Mouse (Mus musculus) adrenal gland, adult 18-20 months (tissue): ENCODE measurements at regions not wholly inside any gene's neighbourhood (a gene's known extent, or its start where the extent isn't known, plus 50 kb on each side); places are given as distances from the start of the nearest gene placed in this dataset.

Experiments
- DNase-seq, 2 experiments: peaks; one replicate each; pipeline ENCODE4 v3.0.0; 2021 to 2022; ENCODE audit warnings: low spot score in 2 of 2

DNA sequence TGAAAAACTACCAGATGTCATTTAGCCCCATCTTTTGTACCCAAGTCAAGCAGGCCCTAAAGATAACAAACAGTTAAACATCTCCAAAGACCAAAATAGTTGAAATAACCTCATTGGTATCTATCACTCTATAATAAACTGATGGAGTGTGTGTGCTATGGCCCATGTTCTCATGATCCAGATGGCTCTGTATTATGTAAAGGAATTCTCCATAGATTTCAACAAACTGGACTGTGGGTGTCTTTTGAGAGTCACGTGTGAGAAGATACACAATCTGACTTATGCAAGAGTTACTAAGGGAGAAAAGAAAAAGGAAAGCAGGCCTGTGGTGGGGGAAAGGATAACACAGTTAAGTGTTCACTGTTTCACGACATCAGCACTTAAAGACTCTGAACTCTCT lies 164.8 kb upstream of the Paip1 start:
- DNase-seq, result no peak

DNA sequence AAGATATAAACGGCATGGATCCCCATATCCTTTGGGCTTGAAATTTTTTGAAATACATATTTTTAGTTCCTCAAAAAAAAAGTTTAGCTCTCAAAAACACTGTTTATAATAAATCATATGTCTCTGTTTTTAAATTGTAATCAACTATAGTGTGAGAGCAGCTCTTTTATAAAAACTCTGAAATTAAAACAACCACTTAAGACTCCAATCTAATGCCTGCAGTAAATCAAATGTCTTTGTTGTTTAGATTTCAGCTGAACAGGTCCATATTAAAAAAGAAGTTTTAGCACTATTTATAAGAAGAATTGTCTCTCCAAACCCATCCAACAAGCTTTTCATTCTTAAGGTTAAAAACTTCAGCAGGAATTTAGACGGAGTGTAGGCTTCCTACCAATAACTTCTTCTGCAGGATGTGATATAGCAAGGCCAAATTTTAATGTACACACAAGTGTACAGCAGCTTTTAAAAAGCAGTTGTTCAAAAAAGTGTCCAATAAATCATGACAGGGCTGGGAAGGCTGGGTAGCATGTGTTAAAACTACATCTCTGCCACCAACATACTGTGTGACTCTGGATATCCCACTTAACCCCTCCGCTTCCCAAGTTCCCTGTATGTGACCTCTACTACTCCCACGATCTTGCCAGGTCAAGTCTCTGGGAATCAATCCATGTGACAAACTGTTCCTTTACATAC lies 160.6 kb upstream of the Paip1 start:
- DNase-seq, result no peak

DNA sequence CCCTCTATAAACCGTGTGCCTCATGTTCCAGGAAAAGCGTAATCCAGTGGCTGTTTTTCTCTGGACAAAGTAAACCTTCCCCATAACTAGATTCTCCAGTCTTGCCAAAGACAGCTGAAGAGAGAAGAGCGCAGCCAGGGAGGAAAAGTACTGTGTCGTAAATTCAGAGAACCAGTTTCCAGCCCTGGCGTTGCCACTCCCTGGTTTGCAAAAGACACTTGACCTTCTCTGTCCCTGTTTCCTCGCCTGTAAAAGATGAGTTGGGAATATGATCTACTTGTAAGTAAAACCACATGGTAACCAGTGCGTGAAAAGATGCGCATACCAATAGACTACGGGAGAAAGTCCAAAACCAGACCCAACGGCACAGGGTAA lies 160.1 kb upstream of the Paip1 start:
- DNase-seq, result no peak

DNA sequence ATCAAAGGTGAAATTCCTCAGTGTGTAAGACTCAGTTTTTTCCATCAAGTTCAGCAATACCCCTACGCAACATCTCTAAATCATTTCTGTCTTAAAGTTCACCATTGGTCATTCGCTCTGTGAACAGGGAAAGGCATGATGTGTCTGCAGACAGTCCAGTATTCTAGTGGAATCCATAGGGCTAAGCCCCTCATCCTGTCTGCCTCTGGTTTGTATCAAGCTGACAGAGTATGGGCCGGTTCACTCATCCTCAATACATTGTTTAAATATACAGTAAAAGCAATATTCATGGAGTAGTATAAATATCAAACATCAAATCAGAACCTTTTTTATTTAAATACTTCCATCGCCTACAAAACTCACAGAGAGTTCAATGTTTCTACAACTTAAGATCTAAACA lies 152.9 kb upstream of the Paip1 start:
- no peak for DNase-seq

DNA sequence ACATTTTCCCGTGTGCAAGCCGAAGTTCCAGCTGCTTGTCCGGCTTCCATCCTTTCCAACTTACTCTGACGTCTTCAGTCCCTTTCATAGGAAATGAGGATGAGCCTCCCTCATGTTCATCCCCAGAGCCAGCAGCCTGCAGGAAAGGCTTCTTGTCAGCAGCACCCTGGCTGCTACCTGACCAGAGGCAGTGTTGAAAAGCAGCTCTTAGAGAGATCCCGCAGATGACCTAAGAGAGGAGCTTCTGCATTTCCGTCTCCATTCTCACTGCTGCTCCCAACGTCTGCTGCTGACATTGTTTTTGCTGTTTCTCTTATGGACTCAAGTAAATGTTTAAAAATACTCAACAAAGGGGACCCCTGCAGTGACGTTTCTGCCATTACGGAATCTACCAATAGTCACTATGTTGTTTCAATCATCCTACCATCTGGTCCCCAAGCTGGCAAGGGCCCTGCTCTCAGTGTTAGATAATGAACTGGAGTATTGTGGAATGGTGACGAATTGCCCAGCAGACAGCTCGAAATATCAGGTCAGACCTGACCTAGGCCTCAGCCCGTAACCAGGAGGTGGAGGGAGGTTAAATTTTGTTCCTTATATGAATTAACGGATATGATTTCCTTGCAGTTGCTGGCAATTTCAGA lies 151.0 kb upstream of the Paip1 start:
- DNase-seq, result no peak

DNA sequence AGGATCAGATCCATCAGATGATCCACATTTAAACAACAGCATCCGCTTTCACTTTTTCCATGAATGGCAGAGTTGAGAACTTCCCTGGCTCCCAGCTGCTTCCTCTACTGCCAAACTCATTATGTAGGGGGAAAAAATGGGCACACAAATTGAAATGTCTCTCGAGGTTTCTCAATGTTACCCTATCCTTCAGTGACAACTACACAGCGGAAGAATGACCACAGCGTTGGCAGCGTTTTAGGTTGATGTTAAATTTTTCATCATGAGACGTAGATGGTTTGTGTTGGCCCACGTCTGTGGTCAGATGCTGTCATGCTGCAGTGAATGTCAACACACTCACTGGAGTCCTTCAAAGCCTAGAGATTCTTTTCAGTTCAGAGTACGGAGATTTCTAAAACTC lies 149.0 kb upstream of the Paip1 start:
- no peak for DNase-seq

DNA sequence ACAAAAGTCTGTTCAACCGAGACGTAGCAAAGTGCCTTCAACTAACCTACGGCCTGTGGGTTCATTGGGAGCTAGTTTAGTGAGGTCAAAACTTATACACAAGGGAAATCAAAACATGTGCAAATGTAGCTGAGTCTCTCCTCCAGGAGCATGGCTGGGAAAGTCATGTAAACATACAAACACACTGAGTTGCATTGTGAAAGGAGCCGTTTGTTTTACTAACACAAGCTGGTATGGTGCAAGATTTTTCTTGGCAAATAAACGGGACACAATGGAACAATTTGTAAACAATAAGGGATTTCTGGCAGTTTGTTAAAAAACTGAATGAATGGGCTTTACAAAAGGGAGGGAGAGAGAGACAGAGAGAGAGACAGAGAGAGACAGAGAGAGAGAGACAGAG lies 147.8 kb upstream of the Paip1 start:
- DNase-seq, result no peak

DNA sequence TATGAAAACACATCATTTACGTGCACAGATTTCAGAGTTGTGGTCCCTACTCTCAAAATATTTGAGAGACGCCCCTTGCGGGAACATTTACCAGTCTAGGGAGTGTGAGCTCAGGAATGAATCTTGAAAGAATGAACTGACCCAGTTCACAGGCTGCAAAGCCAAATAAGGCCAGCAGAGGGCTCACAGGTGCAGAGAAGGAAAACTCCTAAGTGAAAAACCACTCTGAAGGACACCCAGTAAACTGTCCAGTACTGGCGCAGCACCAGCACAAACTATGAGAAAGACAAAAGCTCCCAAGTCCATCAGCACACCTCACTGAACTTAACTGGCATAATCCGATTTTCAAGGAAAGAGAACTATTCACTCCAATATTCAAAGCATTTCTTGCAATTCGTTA lies 145.0 kb upstream of the Paip1 start:
- DNase-seq, result peak; percentile 63 to 64

DNA sequence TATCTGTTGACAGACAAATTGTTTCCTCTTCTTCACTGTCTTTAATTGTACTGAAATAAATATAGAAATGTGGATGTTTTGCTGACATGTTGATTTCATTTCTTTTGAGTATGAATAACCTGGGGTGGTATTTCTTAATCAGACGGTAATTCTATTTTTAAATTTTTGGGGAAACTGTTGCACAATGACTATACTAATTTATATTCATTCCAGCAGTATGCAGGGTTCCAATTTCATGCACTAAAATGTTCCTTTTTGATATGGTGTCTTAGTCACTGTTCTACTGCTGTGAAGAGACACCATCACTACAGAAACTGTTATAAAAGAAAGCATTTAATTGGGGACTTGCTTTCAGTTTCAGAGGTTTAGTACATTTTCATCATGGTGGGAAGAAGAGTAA lies 119.2 kb upstream of the Paip1 start:
- no peak for DNase-seq

DNA sequence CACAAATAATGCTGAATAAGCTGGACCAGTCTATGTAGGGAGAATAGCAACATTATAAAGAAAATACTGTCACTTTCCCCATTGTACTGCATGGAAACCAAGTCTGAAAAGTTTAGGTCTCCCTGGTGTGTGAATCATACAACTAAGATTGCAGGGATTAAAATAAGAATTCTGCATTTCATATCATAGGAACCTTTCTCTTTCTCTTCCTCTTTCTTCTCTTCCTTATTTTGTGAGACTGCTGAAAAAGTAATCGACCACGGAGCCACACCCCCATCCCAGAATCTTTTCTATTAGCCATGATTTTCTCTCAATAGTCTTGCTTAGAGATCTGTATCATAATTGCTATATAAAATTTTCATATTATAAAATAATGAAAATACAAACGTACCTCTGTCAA lies 118.4 kb upstream of the Paip1 start:
- DNase-seq, result no peak

DNA sequence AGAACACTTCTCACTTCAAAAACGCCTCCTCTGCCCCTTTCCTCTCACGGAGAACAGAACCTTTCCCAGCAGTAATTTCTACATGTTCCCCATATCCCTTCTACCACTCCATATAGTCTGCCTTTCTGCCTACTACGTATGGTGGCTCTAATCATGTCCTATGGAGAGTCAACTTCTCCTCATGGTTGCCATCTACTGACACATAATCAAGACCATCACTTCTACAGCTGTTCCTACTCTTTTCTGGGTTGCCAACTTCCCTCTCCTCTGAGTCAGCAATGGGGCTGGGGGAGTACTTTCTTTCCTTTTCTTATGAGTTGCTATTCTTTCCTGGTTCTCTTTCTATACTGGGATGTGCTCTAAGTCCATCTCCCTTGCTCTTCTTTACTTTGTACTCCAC lies 114.0 kb upstream of the Paip1 start:
- DNase-seq, result no peak

DNA sequence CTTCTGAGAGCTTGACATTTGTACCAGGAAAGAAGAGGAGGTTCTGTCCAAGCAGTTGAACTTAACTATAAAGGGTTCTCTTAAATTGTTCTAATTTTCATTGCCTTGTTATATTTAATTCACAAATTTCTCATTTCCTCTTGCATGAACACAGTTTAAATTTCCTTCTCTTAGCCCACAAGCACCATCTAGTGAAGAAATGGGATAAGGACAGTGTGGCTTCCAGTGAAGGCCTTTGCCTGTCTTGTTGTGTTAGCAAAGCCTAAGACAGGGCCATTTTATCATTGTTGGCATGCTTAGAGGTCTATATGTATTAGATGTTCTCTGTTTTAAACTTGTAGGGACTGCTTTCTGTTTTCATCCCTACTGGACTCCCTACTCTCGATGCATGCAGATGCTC lies 110.0 kb upstream of the Paip1 start:
- DNase-seq, result no peak

DNA sequence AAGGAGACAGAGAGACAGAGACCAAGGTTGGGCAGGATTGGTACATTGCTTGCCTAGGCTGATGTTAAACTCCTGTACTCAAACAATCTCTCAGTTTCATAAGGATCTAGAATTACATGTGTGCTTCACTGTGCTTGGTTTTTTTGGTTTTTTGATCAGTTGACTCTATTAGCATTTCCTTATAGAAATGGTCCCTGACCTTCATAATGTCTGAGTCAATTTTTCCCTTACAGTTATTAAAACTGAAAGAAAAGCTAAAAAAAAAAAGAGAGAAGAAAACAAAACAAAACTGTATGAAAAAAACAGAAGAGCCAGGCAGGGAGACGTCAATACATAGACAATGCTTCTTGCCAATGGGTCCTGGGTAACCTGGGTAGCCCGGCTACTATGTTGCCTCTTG lies 102.9 kb upstream of the Paip1 start:
- no peak for DNase-seq

DNA sequence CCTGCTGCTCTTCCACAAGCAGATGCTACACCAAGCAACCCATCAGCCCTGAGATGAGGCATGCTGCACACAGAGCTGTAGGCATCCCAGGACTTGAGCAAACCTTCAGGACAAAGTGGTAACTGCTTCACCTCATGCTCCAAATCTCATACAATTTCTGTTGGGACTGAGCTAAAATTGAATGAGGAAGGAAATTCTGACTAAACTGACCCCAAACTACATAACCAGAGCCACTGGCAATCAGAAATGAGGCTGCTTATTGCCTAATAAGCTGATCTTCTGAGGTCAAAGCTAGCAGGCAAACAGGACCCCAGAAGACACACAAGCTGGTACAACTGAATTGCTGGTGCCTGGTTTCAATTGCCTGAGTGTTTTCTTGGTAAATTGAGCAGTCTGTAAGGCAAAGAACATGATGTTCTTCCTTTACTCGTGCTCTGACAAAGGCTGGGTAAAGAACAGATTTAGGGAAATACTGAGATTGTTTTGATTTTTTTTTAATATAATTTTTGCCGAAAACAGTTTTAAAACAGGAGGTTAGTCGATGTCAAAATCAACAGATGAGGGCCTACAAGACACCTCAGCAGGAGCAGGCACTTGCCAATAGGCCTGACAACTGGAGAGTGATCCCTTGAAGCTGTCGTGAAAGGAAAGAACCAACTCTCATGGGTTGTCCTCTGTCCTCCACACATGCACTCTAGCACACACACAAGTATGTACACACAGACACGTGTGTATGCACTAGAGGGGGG lies 101.3 kb upstream of the Paip1 start:
- no peak for DNase-seq

DNA sequence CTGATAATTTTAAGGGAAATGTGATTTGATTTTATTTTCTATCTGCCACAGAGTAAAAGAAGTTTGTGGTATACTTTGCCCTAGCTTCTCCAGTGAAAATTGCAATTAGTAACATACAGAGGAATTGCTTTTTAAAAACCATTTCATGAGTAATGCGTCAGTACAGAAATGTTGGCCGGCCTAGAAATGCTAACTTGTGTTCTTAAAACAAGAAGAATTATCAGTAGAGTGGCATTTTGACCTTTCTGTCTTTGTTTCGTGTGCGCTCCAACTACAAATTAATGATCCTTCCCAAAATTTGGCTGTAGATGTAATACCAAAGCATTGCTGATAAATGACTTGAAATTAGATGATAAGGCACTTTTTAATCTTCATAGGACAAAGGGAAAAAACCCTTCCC lies 99.7 kb upstream of the Paip1 start:
- DNase-seq, result no peak

DNA sequence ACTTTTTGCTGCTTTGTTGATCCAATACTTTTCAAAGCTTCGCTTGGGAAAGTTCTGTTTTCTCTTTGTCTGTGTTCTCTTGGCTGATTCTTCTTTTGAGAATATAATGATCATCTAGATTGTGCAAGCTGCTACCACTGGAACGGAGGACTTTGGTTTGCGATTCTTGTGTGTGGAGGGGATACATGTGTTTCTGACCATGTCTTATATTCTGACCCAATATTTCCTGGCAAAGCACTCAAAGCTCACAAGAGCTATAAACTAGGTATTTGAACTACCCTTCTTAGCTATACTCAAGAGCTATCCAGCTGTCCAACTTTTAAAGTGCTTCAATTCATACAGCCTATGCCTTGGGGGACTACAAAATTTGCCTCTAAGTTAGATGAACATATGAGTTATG lies 96.6 kb upstream of the Paip1 start:
- no peak for DNase-seq

DNA sequence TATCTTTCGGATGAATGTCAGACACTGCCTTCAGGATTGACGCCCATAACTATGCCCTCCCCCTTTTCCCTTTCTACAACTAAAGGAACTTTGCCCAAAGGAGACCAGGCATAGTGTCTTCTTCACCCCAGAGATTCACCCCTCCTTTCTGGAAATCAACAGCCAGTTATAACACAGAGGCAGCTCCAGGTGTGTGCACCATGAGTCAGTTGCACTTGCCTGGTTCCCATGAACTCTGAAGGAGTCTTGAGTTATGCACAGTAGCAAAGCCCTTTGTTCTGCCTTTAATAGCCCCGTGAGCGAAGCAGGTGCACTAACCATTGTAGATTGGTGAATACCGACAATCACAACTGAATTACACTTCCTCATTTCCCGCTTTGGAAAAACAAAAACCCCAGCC lies 94.5 kb upstream of the Paip1 start:
- no peak for DNase-seq

DNA sequence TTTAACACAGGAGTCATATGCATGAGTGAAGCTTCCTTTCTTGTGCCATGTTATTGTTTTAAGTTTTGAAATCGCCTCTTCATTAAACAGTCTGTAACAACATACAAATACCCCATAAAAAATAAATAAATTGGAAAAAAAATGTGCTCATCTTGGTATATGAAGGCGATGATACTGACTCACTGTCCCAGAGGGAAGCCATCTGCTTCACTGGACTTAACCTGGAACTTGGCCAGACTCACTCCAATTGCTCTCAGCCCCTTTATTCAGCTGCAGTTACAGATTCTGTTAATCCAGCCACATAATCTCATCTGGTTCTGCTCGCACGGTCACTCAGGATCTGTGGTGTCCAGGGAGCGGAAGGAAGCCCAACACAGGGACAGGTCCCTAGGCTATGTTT lies 90.5 kb upstream of the Paip1 start:
- DNase-seq, result no peak

DNA sequence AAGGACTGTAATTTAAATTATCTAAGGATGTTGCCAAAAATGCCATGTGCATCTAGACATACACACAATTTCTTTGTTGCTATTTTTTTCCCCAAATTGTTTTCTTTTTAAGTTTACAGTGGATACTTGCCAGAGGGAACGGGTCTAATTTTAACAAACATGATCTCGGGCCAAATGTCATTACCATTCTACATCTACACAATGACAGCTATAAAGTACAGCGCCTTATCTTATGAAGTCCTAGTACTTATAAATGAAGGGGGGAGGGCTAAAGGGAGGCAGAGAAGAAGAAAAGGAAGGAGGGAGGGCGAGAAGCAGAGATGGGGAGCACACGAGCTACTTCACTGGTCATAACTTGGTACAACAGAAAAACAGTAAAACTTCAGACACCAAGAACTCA lies 89.4 kb upstream of the Paip1 start:
- no peak for DNase-seq

DNA sequence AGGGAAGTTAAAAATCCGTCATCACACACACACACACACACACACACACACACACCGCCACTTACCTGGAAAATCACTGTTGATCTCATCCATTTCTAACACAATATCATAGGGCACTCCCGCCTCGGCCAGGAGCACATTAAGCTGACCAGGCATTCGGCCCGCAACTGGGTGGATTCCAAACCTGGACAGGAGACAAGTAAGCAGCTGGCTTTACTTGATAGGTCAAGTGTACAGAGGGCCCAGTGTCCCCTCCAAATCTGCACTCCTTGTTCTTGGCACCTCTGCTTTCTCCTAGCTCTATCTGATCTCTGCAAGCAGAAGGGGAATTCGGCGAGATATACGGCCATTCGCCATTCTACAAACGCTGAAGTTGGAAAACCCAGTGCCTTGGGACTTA lies 88.6 kb upstream of the Paip1 start:
- no peak for DNase-seq

DNA sequence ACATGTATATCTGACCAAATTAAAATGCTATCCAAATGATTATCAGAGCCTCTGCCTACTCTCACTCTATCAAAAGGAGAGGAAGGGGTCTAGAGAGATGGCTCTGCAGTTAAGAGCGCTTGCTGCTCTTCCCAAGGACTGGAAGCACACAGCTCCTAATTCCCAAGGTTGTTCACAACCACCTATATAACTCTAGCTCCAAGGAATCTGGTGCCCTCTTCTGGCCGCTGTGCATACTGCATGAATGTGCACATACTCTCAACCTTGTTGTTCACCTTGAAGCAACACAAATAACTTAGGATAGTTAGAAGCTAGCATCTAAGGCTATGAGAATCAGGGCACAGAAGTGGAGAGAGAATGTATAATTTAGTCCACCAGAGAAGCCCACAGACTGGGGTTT lies 86.6 kb upstream of the Paip1 start:
- peak in 1 of 2 experiments; percentile 11 for DNase-seq

DNA sequence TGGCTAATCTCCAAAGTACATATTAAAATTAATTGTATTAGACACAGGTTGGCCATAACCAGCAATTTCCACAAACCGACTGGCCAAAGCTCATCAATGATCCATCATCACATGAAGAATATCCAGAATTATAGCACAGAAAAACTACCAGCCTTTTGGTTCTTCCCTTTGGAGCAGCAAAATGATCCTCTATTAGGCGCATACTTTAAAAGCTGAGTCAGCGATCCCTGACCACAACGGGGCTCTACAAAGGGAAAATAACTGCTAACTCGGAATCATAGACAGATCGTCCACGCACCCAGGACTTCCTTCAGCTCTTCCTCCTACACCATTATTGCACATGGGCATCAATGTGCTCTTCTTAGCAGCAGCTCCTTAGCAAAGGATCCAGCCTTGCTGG lies 85.6 kb upstream of the Paip1 start:
- DNase-seq, result no peak

DNA sequence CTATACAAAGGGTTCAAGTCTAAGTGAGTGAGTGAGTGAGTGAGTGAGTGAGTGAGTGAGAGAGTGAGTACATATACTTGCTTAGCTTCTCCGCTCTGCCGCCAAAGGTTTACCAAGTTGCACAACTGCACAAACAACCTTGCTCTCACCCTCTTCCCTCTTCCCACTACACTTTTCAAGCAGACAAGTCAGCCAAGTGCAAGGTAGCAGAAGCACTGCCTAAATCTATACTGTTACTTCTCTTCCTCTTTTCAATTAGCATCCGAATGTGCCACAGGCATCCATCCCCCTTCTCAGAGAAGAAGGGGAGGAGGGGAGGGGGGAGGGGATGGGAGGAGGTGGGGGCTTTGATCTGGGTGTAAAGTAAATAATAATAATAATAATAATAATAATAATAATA lies 80.4 kb upstream of the Paip1 start:
- DNase-seq, result no peak
